13 mouse cellular contexts compared by ENCODE assay signal in genomic region chr2:60825690-60826089, GRCm38 (mm10).
DNase-seq lines count a peak whose midpoint lies in the region; ATAC-seq and TF ChIP-seq lines count a peak whose summit lies in the region.
"Had no signal": no experiment of that assay in that cellular context is flagged by ENCODE, and none has a peak within 500 bp of the region (broad histone marks: within the 10 kb centered on the region; RNA-seq: fewer than 3 reads in every experiment).

No protein-coding gene starts in this region.

- no peaks in the 10 kb centered on the region for H3K27me3 ChIP-seq in hindbrain, embryonic 14.5 days (ENCODE audit: control insufficient read depth, insufficient read depth, low read length)
- H3K27me3 ChIP-seq in hindbrain, embryonic 10.5 days (ENCODE audit: insufficient read depth, poor library complexity, severe bottlenecking): no peaks in the 10 kb centered on the region
- H3K27me3 ChIP-seq in C2C12 (ENCODE audit: control insufficient read depth, insufficient read depth, insufficient read length): no peaks in the 10 kb centered on the region
- no peaks in the 10 kb centered on the region for H3K27me3 ChIP-seq in embryonic facial prominence, embryonic 14.5 days (replicated peaks; ENCODE audit: control insufficient read depth, insufficient read depth, low read length)
- no peaks in the 10 kb centered on the region for H3K27me3 ChIP-seq in lung, embryonic 14.5 days (ENCODE audit: insufficient read depth, low read length)
- H3K27me3 ChIP-seq: hindbrain, embryonic 12.5 days; limb, embryonic 15.5 days; neural tube, embryonic 15.5 days had no signal

- no peak for DNase-seq in hindbrain, embryonic 14.5 days (ENCODE audit: low spot score)
- no peak for DNase-seq in hindbrain, embryonic 10.5 days (ENCODE audit: low spot score)
- DNase-seq in embryonic facial prominence, embryonic 14.5 days (ENCODE audit: low spot score): peak; percentile 80
- DNase-seq in lung, embryonic 14.5 days: peak; percentile 55
- no peak for DNase-seq in c-Kit-positive CD71-positive TER-119-positive erythroid progenitor cells, embryonic 14.5 days (ENCODE audit: low spot score)
- no peak for DNase-seq in T-cell, adult 2 months (ENCODE audit: low spot score)
- DNase-seq: thymus, postnatal 14 days had no signal

- 55% methylated on average over 4 of the region's 4 CpGs for WGBS in hindbrain, embryonic 14.5 days
- WGBS in hindbrain, embryonic 10.5 days: 79% methylated on average over 4 of the region's 4 CpGs
- 50% methylated on average over 4 of the region's 4 CpGs for WGBS in embryonic facial prominence, embryonic 14.5 days
- whole genome bisulfite sequencing in lung, embryonic 14.5 days: 57% methylated on average over 4 of the region's 4 CpGs

- peaks cover 84% of the 10 kb centered on the region for H3K79me3 ChIP-seq in C2C12 (ENCODE audit: low read depth)

- H3K4me1 ChIP-seq in hindbrain, embryonic 14.5 days (replicated peaks; ENCODE audit: control insufficient read depth, insufficient read depth, low read length): 0 out of 2 replicates have a peak, but pooled peaks cover 3% of the 10 kb centered on the region
- H3K4me1 ChIP-seq in hindbrain, embryonic 10.5 days (replicated peaks): peaks cover 9% of the 10 kb centered on the region
- peaks cover 23% of the 10 kb centered on the region for H3K4me1 ChIP-seq in embryonic facial prominence, embryonic 14.5 days (ENCODE audit: control insufficient read depth, insufficient read depth, low read length)
- H3K4me1 ChIP-seq in lung, embryonic 14.5 days (ENCODE audit: insufficient read depth): no peaks in the 10 kb centered on the region
- H3K4me1 ChIP-seq: hindbrain, embryonic 12.5 days had no signal

- peaks cover 100% of the 10 kb centered on the region for H3K79me2 ChIP-seq in C2C12 (ENCODE audit: control insufficient read depth, insufficient read depth)

- H3K4me2 ChIP-seq in hindbrain, embryonic 14.5 days (replicated peaks): no peak overlapping the region
- H3K4me2 ChIP-seq in embryonic facial prominence, embryonic 14.5 days (ENCODE audit: low read depth, low read length): no peak overlapping the region
- H3K4me2 ChIP-seq in lung, embryonic 14.5 days: no peak overlapping the region
- H3K4me2 ChIP-seq: hindbrain, embryonic 12.5 days; limb, embryonic 15.5 days; neural tube, embryonic 15.5 days had no signal

- H3K36me3 ChIP-seq in hindbrain, embryonic 14.5 days (replicated peaks; ENCODE audit: control insufficient read depth, insufficient read depth): no peaks in the 10 kb centered on the region
- H3K36me3 ChIP-seq in hindbrain, embryonic 10.5 days: no peaks in the 10 kb centered on the region
- peaks cover 32% of the 10 kb centered on the region for H3K36me3 ChIP-seq in C2C12 (ENCODE audit: control insufficient read depth, insufficient read depth)
- no peaks in the 10 kb centered on the region for H3K36me3 ChIP-seq in embryonic facial prominence, embryonic 14.5 days (ENCODE audit: control insufficient read depth, insufficient read depth, low read length)
- 0 out of 2 replicates have a peak, but pooled peaks cover 3% of the 10 kb centered on the region for H3K36me3 ChIP-seq in lung, embryonic 14.5 days (ENCODE audit: insufficient read depth)
- H3K36me3 ChIP-seq: hindbrain, embryonic 12.5 days; limb, embryonic 15.5 days; neural tube, embryonic 15.5 days had no signal

- H3K9ac ChIP-seq in hindbrain, embryonic 14.5 days: no peak overlapping the region
- no peak overlapping the region for H3K9ac ChIP-seq in embryonic facial prominence, embryonic 14.5 days (ENCODE audit: low read depth, low read length)
- no peak overlapping the region for H3K9ac ChIP-seq in lung, embryonic 14.5 days
- H3K9ac ChIP-seq: hindbrain, embryonic 12.5 days; limb, embryonic 15.5 days; neural tube, embryonic 15.5 days had no signal

- TF ChIP-seq CTCF in C2C12 (IDR thresholded peaks at IDR 0.05; ENCODE audit: control insufficient read depth, insufficient read depth, insufficient read length): no peak
- TF ChIP-seq CTCF in lung, embryonic 14.5 days (IDR thresholded peaks at IDR 0.05; ENCODE audit: low read depth): no peak

- ATAC-seq in hindbrain, embryonic 14.5 days (ENCODE audit: low FRiP score): peak; percentile 43; the same call in 1 of the 2 replicates
- ATAC-seq in embryonic facial prominence, embryonic 14.5 days (ENCODE audit: low read depth): peak; percentile 47; the same call in 1 of the 2 replicates
- ATAC-seq in lung, embryonic 14.5 days (ENCODE audit: insufficient read depth): no peak
- ATAC-seq in erythroid progenitor cell, adult 5-6 weeks (replicated peaks; ENCODE audit: low FRiP score, poor library complexity, severe bottlenecking): no peak
- ATAC-seq: forebrain, embryonic 14.5 days had no signal

- H3K9me3 ChIP-seq in hindbrain, embryonic 14.5 days (ENCODE audit: control insufficient read depth, low read length): no peaks in the 10 kb centered on the region
- H3K9me3 ChIP-seq in hindbrain, embryonic 10.5 days: no peaks in the 10 kb centered on the region
- no peaks in the 10 kb centered on the region for H3K9me3 ChIP-seq in embryonic facial prominence, embryonic 14.5 days (ENCODE audit: control insufficient read depth, low read length)
- no peaks in the 10 kb centered on the region for H3K9me3 ChIP-seq in lung, embryonic 14.5 days (ENCODE audit: low read depth, low read length)
- H3K9me3 ChIP-seq: hindbrain, embryonic 12.5 days; limb, embryonic 15.5 days; neural tube, embryonic 15.5 days had no signal

- H3ac ChIP-seq in C2C12 (ENCODE audit: control insufficient read depth, insufficient read length, low read depth): no peak overlapping the region

- H3K27ac ChIP-seq in hindbrain, embryonic 14.5 days: no peak overlapping the region
- H3K27ac ChIP-seq in hindbrain, embryonic 10.5 days: no peak overlapping the region
- H3K27ac ChIP-seq in embryonic facial prominence, embryonic 14.5 days (replicated peaks; ENCODE audit: low read depth, low read length): no peak overlapping the region
- no peak overlapping the region for H3K27ac ChIP-seq in lung, embryonic 14.5 days (ENCODE audit: low read depth)
- H3K27ac ChIP-seq: hindbrain, embryonic 12.5 days; neural tube, embryonic 15.5 days had no signal

- H3K4me3 ChIP-seq in hindbrain, embryonic 14.5 days (replicated peaks; ENCODE audit: low read length): no peak overlapping the region
- H3K4me3 ChIP-seq in hindbrain, embryonic 10.5 days: no peak overlapping the region
- no peak overlapping the region for H3K4me3 ChIP-seq in C2C12 (ENCODE audit: insufficient read depth, poor library complexity, severe bottlenecking)
- no peak overlapping the region for H3K4me3 ChIP-seq in embryonic facial prominence, embryonic 14.5 days (ENCODE audit: low read depth, low read length)
- H3K4me3 ChIP-seq in lung, embryonic 14.5 days (ENCODE audit: low read depth, low read length): no peak overlapping the region
- H3K4me3 ChIP-seq: hindbrain, embryonic 12.5 days; limb, embryonic 15.5 days; neural tube, embryonic 15.5 days had no signal

TF ChIP-seq in C2C12, 6 proteins besides CTCF, POLR2A, EP300 and RAD21:
- peak; percentile 53 for TF ChIP-seq MYOD1 (IDR thresholded peaks at IDR 0.05; ENCODE audit: control insufficient read depth, insufficient read length, low read depth)
- TF ChIP-seq MAX (IDR thresholded peaks at IDR 0.05): no peak

Comparison
In these comparisons a context has a peak if more than half of its experiments do, and no peak if none do; other contexts are left out.
1. ATAC-seq: peak in hindbrain, embryonic 14.5 days (single experiment) and embryonic facial prominence, embryonic 14.5 days (single experiment); none in lung, embryonic 14.5 days (single experiment) and erythroid progenitor cell, adult 5-6 weeks (single experiment).
2. DNase-seq: peak in embryonic facial prominence, embryonic 14.5 days (single experiment) and lung, embryonic 14.5 days (single experiment); none in hindbrain, embryonic 14.5 days (single experiment), hindbrain, embryonic 10.5 days (single experiment), c-Kit-positive CD71-positive TER-119-positive erythroid progenitor cells, embryonic 14.5 days (single experiment) and T-cell, adult 2 months (single experiment).